Mouse (Mus musculus) ES-Bruce4 (cell line): Measurements from ENCODE around the gene Dclk1. TPM values are rescaled to one million over a fixed set of nuclear protein-coding genes. Genes with fewer than 3 reads are reported as not detected.

Experiments
- H3K27ac ChIP-seq: 2 replicates; pipeline ENCODE4 v1.5.1; 2012; ENCODE audit warnings: low read length, inconsistent platforms; ENCODE audit not compliant: insufficient read depth
- H3K27me3 ChIP-seq: 2 replicates; pipeline ENCODE4 v1.6.1; 2012; ENCODE audit warnings: mild to moderate bottlenecking, low read length, inconsistent platforms; ENCODE audit not compliant: control insufficient read depth, poor library complexity, insufficient read depth, severe bottlenecking
- H3K36me3 ChIP-seq: 2 replicates; pipeline ENCODE4 v1.6.1; 2012; ENCODE audit warnings: inconsistent platforms, mild to moderate bottlenecking, low read length, moderate library complexity; ENCODE audit not compliant: control insufficient read depth, poor library complexity, insufficient read depth, severe bottlenecking
- H3K4me1 ChIP-seq: one replicate; pipeline ENCODE4 v1.8.1; 2011; ENCODE audit warnings: low read length; ENCODE audit not compliant: control insufficient read depth, insufficient read depth
- H3K4me3 ChIP-seq: 2 replicates; pipeline ENCODE4 v1.5.1; 2011; ENCODE audit warnings: low read depth, mild to moderate bottlenecking, low read length
- H3K9ac ChIP-seq: 2 replicates; pipeline ENCODE4 v1.6.1; 2012; ENCODE audit warnings: low read depth, mild to moderate bottlenecking, inconsistent platforms; ENCODE audit not compliant: poor library complexity, severe bottlenecking
- H3K9me3 ChIP-seq: replicated peaks from 2 replicates; pipeline ENCODE4 v1.6.1; 2012; ENCODE audit warnings: mild to moderate bottlenecking, low read length, inconsistent platforms; ENCODE audit not compliant: control insufficient read depth, poor library complexity, insufficient read depth, severe bottlenecking
- CTCF ChIP-seq: IDR thresholded peaks from one replicate; pipeline ENCODE4 v1.8.1; 2011; ENCODE audit warnings: low read depth, low read length
- EP300 ChIP-seq: IDR thresholded peaks from 2 replicates; pipeline ENCODE4 v1.6.1; 2011; ENCODE audit warnings: low read depth, low read length; ENCODE audit not compliant: insufficient read depth
- POLR2A ChIP-seq: IDR thresholded peaks from one replicate; pipeline ENCODE4 v1.8.1; 2011; ENCODE audit warnings: low read length; ENCODE audit not compliant: insufficient read depth
- polyA plus RNA-seq: library from polyadenylated mRNA; stranded (reverse); fragments of >200 nt; gene quantifications from 2 replicates; pipeline ENCODE4 v1.2.4, GENCODE M21; 2011; ENCODE audit warnings: low read depth; ENCODE audit not compliant: missing spikeins, insufficient read depth, insufficient read length

Dclk1 gene
- polyA plus RNA-seq, 1 experiment, result 1.3 TPM

- Histone ChIP-seq H3K4me3 (no peak overlapping the region), H3K9me3 (no peaks in the 10 kb centered on the region), H3K36me3 (no peaks in the 10 kb centered on the region), H3K27ac (no peak overlapping the region), H3K4me1 (no peaks in the 10 kb centered on the region), H3K27me3 (no peaks in the 10 kb centered on the region), H3K9ac (no peak overlapping the region)
- TF ChIP-seq POLR2A (no peak), CTCF (no peak), EP300 (no peak)
Observed at GRCm38 (mm10) chr3:55277829-55278228, 35.7 kb downstream of the Dclk1 start.

- H3K27me3 ChIP-seq, result no peaks in the 10 kb centered on the region
- H3K9ac ChIP-seq, result no peak overlapping the region
- no peaks in the 10 kb centered on the region for H3K9me3 ChIP-seq
- no peak overlapping the region for H3K27ac ChIP-seq
- TF ChIP-seq CTCF, result no peak
- no peak for TF ChIP-seq POLR2A
- TF ChIP-seq EP300, result no peak
- H3K4me1 ChIP-seq, result no peaks in the 10 kb centered on the region
- H3K4me3 ChIP-seq, result no peak overlapping the region
- H3K36me3 ChIP-seq, result no peaks in the 10 kb centered on the region
Observed at GRCm38 (mm10) chr3:55279923-55280322, 37.8 kb downstream of the Dclk1 start.

GRCm38 (mm10) chr3:55280471-55280870, 38.3 kb downstream of the Dclk1 start:
- no peaks in the 10 kb centered on the region for H3K36me3 ChIP-seq
- H3K9ac ChIP-seq, result no peak overlapping the region
- H3K27ac ChIP-seq, result no peak overlapping the region
- no peaks in the 10 kb centered on the region for H3K4me1 ChIP-seq
- TF ChIP-seq EP300, result no peak
- TF ChIP-seq POLR2A, result no peak
- no peak for TF ChIP-seq CTCF
- H3K9me3 ChIP-seq, result no peaks in the 10 kb centered on the region
- no peak overlapping the region for H3K4me3 ChIP-seq
- no peaks in the 10 kb centered on the region for H3K27me3 ChIP-seq

- no peak for TF ChIP-seq POLR2A
- no peak for TF ChIP-seq CTCF
- TF ChIP-seq EP300, result no peak
- H3K27me3 ChIP-seq, result no peaks in the 10 kb centered on the region
- no peak overlapping the region for H3K4me3 ChIP-seq
- H3K27ac ChIP-seq, result no peak overlapping the region
- H3K4me1 ChIP-seq, result no peaks in the 10 kb centered on the region
- no peaks in the 10 kb centered on the region for H3K36me3 ChIP-seq
- H3K9ac ChIP-seq, result no peak overlapping the region
- no peaks in the 10 kb centered on the region for H3K9me3 ChIP-seq
Observed at GRCm38 (mm10) chr3:55284215-55284614, 42.1 kb downstream of the Dclk1 start.

GRCm38 (mm10) chr3:55288726-55289125, 46.6 kb downstream of the Dclk1 start:
- H3K9ac ChIP-seq, result no peak overlapping the region
- no peaks in the 10 kb centered on the region for H3K9me3 ChIP-seq
- no peaks in the 10 kb centered on the region for H3K36me3 ChIP-seq
- H3K4me1 ChIP-seq, result no peaks in the 10 kb centered on the region
- TF ChIP-seq EP300, result no peak
- no peak for TF ChIP-seq POLR2A
- no peak for TF ChIP-seq CTCF
- no peak overlapping the region for H3K4me3 ChIP-seq
- H3K27ac ChIP-seq, result no peak overlapping the region
- no peaks in the 10 kb centered on the region; the same call in 1 of the 2 replicates for H3K27me3 ChIP-seq

- no peak overlapping the region for H3K9ac ChIP-seq
- no peaks in the 10 kb centered on the region for H3K9me3 ChIP-seq
- no peak overlapping the region for H3K27ac ChIP-seq
- H3K27me3 ChIP-seq, result no peaks in the 10 kb centered on the region; the same call in 1 of the 2 replicates
- TF ChIP-seq CTCF (no peak), POLR2A (no peak), EP300 (no peak)
- H3K36me3 ChIP-seq, result no peaks in the 10 kb centered on the region
- H3K4me3 ChIP-seq, result no peak overlapping the region
- H3K4me1 ChIP-seq, result no peaks in the 10 kb centered on the region
Observed at GRCm38 (mm10) chr3:55291964-55292363, 49.8 kb downstream of the Dclk1 start.
